Mouse (Mus musculus) CH12F3 (cell line): ENCODE measurements around the gene Ripor2.

Source experiments
- in situ Hi-C: fragments of 300-500 bp; cut with MboI; formaldehyde crosslinking; loops from 2 replicates; pipeline ENCODE4 v1.14.3; 2020; ENCODE audit warnings: low sequenced_read_pairs

Ripor2 gene

GRCm38 (mm10) chr13:24702128-24702527, 120.1 kb downstream of the Ripor2 start:
- in situ Hi-C loops = no loop called here

- in situ Hi-C loops = no loop called here
Measured at GRCm38 (mm10) chr13:24709656-24710396, 127.8 kb downstream of the Ripor2 start.

- in situ Hi-C loops = no loop called here
Measured at GRCm38 (mm10) chr13:24710968-24711367, 129.0 kb downstream of the Ripor2 start.

- in situ Hi-C loops = no loop called here
Measured at GRCm38 (mm10) chr13:24712581-24713130, 130.7 kb downstream of the Ripor2 start.

GRCm38 (mm10) chr13:24713434-24714000, 131.5 kb downstream of the Ripor2 start:
- in situ Hi-C loops = no loop called here

- in situ Hi-C loops = no loop called here
Measured at GRCm38 (mm10) chr13:24714360-24714885, 132.4 kb downstream of the Ripor2 start.

- in situ Hi-C loops = no loop called here
Measured at GRCm38 (mm10) chr13:24715601-24716000, 133.6 kb downstream of the Ripor2 start.

- in situ Hi-C loops = no loop called here
Measured at GRCm38 (mm10) chr13:24716441-24716840, 134.5 kb downstream of the Ripor2 start.

- in situ Hi-C loops = no loop called here
Measured at GRCm38 (mm10) chr13:24717677-24718076, 135.7 kb downstream of the Ripor2 start.

- in situ Hi-C loops = no loop called here
Measured at GRCm38 (mm10) chr13:24721502-24721901, 139.5 kb downstream of the Ripor2 start.

GRCm38 (mm10) chr13:24723699-24724394, 141.9 kb downstream of the Ripor2 start:
- in situ Hi-C loops = no loop called here

GRCm38 (mm10) chr13:24724395-24724759, 142.4 kb downstream of the Ripor2 start:
- in situ Hi-C loops = no loop called here

GRCm38 (mm10) chr13:24729128-24729527, 147.1 kb downstream of the Ripor2 start:
- in situ Hi-C loops = no loop called here

GRCm38 (mm10) chr13:24734502-24734901, 152.5 kb downstream of the Ripor2 start:
- in situ Hi-C loops = no loop called here

GRCm38 (mm10) chr13:24735608-24736131, 153.7 kb downstream of the Ripor2 start:
- in situ Hi-C loops = no loop called here

- in situ Hi-C loops = no loop called here
Measured at GRCm38 (mm10) chr13:24741028-24741427, 159.0 kb downstream of the Ripor2 start, which contains the start of gene Armh2. Gene Armh2, plus strand, starts transcription at chr13:24741232.

GRCm38 (mm10) chr13:24747823-24748222, 165.8 kb downstream of the Ripor2 start:
- in situ Hi-C loops = no loop called here

- in situ Hi-C loops = no loop called here
Measured at GRCm38 (mm10) chr13:24750807-24751206, 168.8 kb downstream of the Ripor2 start.

GRCm38 (mm10) chr13:24751396-24751795, 169.4 kb downstream of the Ripor2 start:
- in situ Hi-C loops = no loop called here

- in situ Hi-C loops = no loop called here
Measured at GRCm38 (mm10) chr13:24756756-24757155, 174.8 kb downstream of the Ripor2 start.
